Mouse (Mus musculus): ENCODE measurements around the gene Cdc42se2. TPM values are rescaled to one million over a fixed set of nuclear protein-coding genes. Genes with fewer than 3 reads are reported as not detected.

Gene Cdc42se2
- total and polyA plus RNA-seq, 2 experiments from 2014 or later: 137 to 150 TPM

DNA sequence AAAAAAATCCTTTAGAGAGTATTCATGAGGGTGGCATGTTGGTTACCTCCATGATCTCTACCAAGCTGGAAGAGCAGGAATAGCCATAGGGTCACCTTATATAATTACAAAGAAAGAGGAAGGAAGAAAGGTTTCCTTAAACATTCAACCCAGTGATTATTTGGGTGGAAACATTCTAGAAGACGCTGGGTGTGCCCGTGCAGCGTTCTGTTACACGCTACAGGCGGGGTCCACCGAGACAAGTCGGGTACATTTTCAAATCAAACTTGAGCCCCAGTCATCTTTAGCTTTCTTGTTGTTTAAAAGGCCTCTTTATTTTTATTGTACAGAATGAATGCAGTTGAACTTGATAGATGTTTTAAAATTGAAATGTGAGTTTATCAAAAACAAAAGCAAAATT, 88.8 kb downstream of the Cdc42se2 start:
- Histone ChIP-seq H3K4me3 (ENCODE audit: low read depth, low read length) (no peak overlapping the region), H3K36me3 (ENCODE audit: insufficient read depth) (peaks cover 27% of the 10 kb centered on the region), H3K4me2 (ENCODE audit: low read depth) (no peak overlapping the region), H3K27ac (ENCODE audit: low read depth, low read length) (no peak overlapping the region), H3K4me1 (ENCODE audit: insufficient read depth) (no peaks in the 10 kb centered on the region), H3K27me3 (ENCODE audit: insufficient read depth, low read length) (no peaks in the 10 kb centered on the region), H3K9me3 (ENCODE audit: low read length) (no peaks in the 10 kb centered on the region), H3K9ac (no peak overlapping the region)
- ATAC-seq (no peak), DNase-seq (no peak)
- no peak for TF ChIP-seq CTCF (IDR thresholded peaks at IDR 0.05; ENCODE audit: low read depth)
- WGBS: 94% methylated on average over 7 of the region's 7 CpGs

DNA sequence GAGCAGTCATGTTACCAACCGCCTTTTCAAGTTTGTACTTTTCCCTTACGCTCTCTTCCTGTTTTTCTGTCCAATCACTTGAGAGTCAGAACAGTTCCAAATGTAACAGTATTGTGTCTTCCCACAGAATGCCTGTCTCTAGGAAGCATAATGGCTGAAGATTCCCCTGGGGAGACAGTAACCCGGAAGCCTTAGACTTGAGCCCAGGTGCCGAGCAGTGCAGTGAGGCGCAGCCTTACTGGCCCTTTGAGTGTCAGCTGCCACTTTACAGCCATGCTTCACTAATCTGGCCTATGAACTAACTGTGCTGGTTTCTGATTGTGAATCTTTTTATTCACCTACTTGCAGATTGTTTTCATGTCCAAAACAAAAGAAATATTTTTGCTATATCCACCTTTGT, 89.9 kb downstream of the Cdc42se2 start:
- Histone ChIP-seq H3K27me3 (ENCODE audit: insufficient read depth, low read length) (no peaks in the 10 kb centered on the region), H3K36me3 (ENCODE audit: insufficient read depth) (peaks cover 30% of the 10 kb centered on the region), H3K4me2 (ENCODE audit: low read depth) (no peak overlapping the region), H3K27ac (ENCODE audit: low read depth, low read length) (no peak overlapping the region), H3K4me3 (ENCODE audit: low read depth, low read length) (no peak overlapping the region), H3K9me3 (ENCODE audit: low read length) (no peaks in the 10 kb centered on the region), H3K4me1 (ENCODE audit: insufficient read depth) (no peaks in the 10 kb centered on the region), H3K9ac (no peak overlapping the region)
- ATAC-seq (no peak), DNase-seq (no peak)
- TF ChIP-seq CTCF (IDR thresholded peaks at IDR 0.05; ENCODE audit: low read depth): no peak
- 88% methylated on average over 5 of the region's 5 CpGs for WGBS

DNA sequence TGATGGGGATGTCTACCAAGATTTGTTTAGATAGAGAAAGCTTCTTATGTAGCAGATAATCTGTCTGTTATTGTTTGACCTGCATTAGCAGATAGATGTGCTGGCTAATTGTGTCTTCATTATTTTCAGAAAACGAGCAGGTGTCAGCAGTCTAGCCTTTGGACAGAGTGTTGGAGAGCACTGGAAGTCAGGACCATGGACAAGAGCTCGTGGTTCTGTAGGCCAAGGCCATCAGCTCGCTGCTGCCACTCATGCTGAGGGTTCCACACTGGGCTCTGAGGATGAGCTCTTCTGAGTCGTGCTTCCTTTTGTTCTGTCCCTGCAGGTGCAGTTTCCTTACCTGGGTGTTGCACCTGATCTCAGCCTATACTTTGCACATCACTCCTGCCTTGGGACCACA, 91.5 kb downstream of the Cdc42se2 start:
- Histone ChIP-seq H3K4me1 (ENCODE audit: insufficient read depth) (no peaks in the 10 kb centered on the region), H3K4me2 (ENCODE audit: low read depth) (no peak overlapping the region), H3K9ac (no peak overlapping the region), H3K27me3 (ENCODE audit: insufficient read depth, low read length) (no peaks in the 10 kb centered on the region), H3K27ac (ENCODE audit: low read depth, low read length) (no peak overlapping the region), H3K4me3 (ENCODE audit: low read depth, low read length) (no peak overlapping the region), H3K9me3 (ENCODE audit: low read length) (no peaks in the 10 kb centered on the region), H3K36me3 (ENCODE audit: insufficient read depth) (peaks cover 36% of the 10 kb centered on the region)
- DNase-seq (no peak), ATAC-seq (no peak)
- no peak for TF ChIP-seq CTCF (IDR thresholded peaks at IDR 0.05; ENCODE audit: low read depth)
- WGBS: 68% methylated on average over 4 of the region's 4 CpGs

DNA sequence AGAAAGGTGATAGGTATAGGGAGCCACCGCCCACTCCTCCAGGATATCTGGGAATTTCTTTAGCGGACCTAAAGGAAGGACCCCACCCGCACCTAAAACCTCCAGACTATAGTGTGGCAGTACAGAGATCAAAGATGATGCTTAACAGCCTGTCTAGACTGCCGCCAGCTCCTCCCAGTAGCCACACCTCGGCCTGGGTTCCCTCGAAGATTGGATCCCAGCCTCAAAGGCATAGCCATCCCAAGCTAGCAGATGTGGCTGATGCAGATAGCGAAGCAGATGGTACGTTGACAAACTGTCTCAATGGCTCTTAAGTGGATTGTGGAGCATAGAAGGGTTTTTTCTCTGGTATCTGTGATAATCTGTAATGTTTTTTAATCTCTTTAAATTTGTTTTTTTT, 93.2 kb downstream of the Cdc42se2 start:
- Histone ChIP-seq H3K27ac (ENCODE audit: low read depth, low read length) (no peak overlapping the region), H3K4me1 (ENCODE audit: insufficient read depth) (no peaks in the 10 kb centered on the region), H3K36me3 (ENCODE audit: insufficient read depth) (peaks cover 47% of the 10 kb centered on the region), H3K4me2 (ENCODE audit: low read depth) (no peak overlapping the region), H3K4me3 (ENCODE audit: low read depth, low read length) (no peak overlapping the region), H3K27me3 (ENCODE audit: insufficient read depth, low read length) (no peaks in the 10 kb centered on the region), H3K9me3 (ENCODE audit: low read length) (no peaks in the 10 kb centered on the region), H3K9ac (no peak overlapping the region)
- ATAC-seq: no peak
- no peak for TF ChIP-seq CTCF (IDR thresholded peaks at IDR 0.05; ENCODE audit: low read depth)
- 80% methylated on average over 8 of the region's 8 CpGs for WGBS
- DNase-seq: no peak

DNA sequence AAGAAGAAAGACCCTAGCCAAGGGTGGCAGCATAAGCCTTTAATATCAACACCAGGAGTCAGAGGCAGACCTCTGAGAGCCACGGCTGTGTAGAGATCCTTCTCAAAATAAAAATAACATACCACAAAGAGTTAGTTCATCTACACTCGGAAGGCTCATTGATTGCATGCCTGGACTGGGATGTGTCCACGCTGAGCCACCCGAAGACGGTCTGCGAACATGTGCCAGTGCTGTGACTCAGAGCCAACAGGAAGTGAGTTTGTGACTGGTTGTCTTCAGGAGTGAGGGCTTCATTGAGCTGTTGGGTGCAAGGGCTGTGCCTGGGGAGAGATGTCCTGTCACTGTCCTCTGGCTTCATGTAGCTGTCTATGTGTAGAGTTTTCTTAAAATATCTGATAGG, 93.8 kb downstream of the Cdc42se2 start:
- no peak overlapping the region for H3K4me2 ChIP-seq (ENCODE audit: low read depth)
- ATAC-seq (no peak), DNase-seq (no peak)
- no peak for TF ChIP-seq CTCF (IDR thresholded peaks at IDR 0.05; ENCODE audit: low read depth)
- H3K4me3 ChIP-seq (ENCODE audit: low read depth, low read length): no peak overlapping the region
- H3K27ac ChIP-seq (ENCODE audit: low read depth, low read length): no peak overlapping the region
- H3K27me3 ChIP-seq (ENCODE audit: insufficient read depth, low read length): no peaks in the 10 kb centered on the region
- WGBS: 87% methylated on average over 6 of the region's 6 CpGs
- H3K36me3 ChIP-seq (ENCODE audit: insufficient read depth): peaks cover 52% of the 10 kb centered on the region
- H3K9ac ChIP-seq: no peak overlapping the region
- H3K4me1 ChIP-seq (ENCODE audit: insufficient read depth): no peaks in the 10 kb centered on the region
- H3K9me3 ChIP-seq (ENCODE audit: low read length): no peaks in the 10 kb centered on the region

DNA sequence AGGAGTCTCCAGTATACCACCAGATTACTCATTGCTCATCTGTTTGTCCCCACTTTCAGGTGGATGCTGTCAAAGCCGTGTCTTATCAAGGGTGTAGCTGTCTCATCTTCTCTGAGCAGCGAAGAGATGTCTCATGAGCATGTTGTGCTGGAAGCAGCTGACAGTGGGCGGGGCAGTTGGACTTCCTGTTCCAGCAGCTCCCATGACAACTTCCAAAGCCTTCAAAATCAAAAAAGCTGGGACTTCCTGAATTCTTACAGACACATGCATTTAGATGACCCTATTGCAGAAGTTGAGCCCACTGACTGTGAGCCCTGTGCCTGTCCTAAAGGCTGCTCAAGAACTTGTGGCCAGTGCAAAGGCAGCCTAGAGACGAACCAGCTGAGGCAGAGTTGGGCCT, 96.3 kb downstream of the Cdc42se2 start:
- H3K9me3 ChIP-seq (ENCODE audit: low read length): no peaks in the 10 kb centered on the region
- no peaks in the 10 kb centered on the region for H3K4me1 ChIP-seq (ENCODE audit: insufficient read depth)
- H3K4me3 ChIP-seq (ENCODE audit: low read depth, low read length): no peak overlapping the region
- TF ChIP-seq CTCF (IDR thresholded peaks at IDR 0.05; ENCODE audit: low read depth): no peak
- no peak overlapping the region for H3K27ac ChIP-seq (ENCODE audit: low read depth, low read length)
- 85% methylated on average over 4 of the region's 4 CpGs for WGBS
- ATAC-seq: no peak
- DNase-seq: no peak
- no peak overlapping the region for H3K4me2 ChIP-seq (ENCODE audit: low read depth)
- H3K36me3 ChIP-seq (ENCODE audit: insufficient read depth): peaks cover 47% of the 10 kb centered on the region
- H3K27me3 ChIP-seq (ENCODE audit: insufficient read depth, low read length): no peaks in the 10 kb centered on the region
- H3K9ac ChIP-seq: no peak overlapping the region

DNA sequence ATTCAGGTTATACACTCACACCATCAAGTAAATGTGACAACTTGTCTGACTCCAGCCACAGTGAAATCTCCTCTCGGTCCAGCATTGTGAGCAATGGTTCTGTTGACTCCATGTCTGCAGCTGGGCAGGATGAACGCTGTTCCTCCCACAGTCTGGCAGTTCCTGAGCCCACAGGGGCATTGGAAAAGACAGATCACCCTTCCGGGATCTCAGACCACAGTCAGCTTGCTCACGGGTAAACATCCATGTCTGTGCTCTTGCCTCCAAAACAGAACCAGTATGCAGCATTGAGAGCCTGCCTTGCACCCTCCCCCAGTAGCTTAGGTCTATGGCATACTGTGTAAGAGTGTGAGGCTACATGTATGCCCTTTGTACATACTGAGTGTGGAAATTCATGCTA, 97.3 kb downstream of the Cdc42se2 start:
- ATAC-seq: no peak
- Histone ChIP-seq H3K9ac (no peak overlapping the region), H3K27ac (ENCODE audit: low read depth, low read length) (no peak overlapping the region), H3K27me3 (ENCODE audit: insufficient read depth, low read length) (no peaks in the 10 kb centered on the region), H3K9me3 (ENCODE audit: low read length) (no peaks in the 10 kb centered on the region), H3K36me3 (ENCODE audit: insufficient read depth) (peaks cover 47% of the 10 kb centered on the region), H3K4me3 (ENCODE audit: low read depth, low read length) (no peak overlapping the region), H3K4me1 (ENCODE audit: insufficient read depth) (no peaks in the 10 kb centered on the region), H3K4me2 (ENCODE audit: low read depth) (no peak overlapping the region)
- WGBS: 86% methylated on average over 4 of the region's 4 CpGs
- DNase-seq: no peak
- no peak for TF ChIP-seq CTCF (IDR thresholded peaks at IDR 0.05; ENCODE audit: low read depth)

DNA sequence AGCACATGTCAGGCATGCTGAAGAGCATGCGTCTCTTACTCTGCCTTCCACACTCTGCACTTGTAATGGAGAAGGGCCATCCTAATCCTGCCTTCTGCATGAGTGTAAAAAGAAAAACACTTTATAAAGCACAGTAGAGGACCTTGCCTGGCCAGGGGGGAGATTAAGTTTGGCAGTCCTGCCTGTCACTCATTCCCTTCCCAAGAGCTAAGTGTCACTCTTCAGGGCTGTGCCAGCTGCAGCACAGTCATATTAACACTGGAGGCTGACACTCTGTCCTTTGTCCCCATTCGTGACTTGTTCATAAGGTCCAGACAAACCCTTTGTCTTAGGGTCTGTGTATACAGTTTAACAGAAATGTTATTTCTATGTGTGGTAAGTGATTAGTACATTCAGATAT, 102.6 kb downstream of the Cdc42se2 start:
- TF ChIP-seq CTCF (IDR thresholded peaks at IDR 0.05; ENCODE audit: low read depth): no peak
- Histone ChIP-seq H3K4me2 (ENCODE audit: low read depth) (no peak overlapping the region), H3K4me1 (ENCODE audit: insufficient read depth) (no peaks in the 10 kb centered on the region), H3K27me3 (ENCODE audit: insufficient read depth, low read length) (no peaks in the 10 kb centered on the region), H3K36me3 (ENCODE audit: insufficient read depth) (peaks cover 51% of the 10 kb centered on the region), H3K27ac (ENCODE audit: low read depth, low read length) (no peak overlapping the region), H3K9me3 (ENCODE audit: low read length) (no peaks in the 10 kb centered on the region), H3K4me3 (ENCODE audit: low read depth, low read length) (no peak overlapping the region), H3K9ac (no peak overlapping the region)
- DNase-seq: no peak
- whole genome bisulfite sequencing: 64% methylated on average over 2 of the region's 2 CpGs
- no peak for ATAC-seq

All from forebrain, postnatal 0 days (tissue).